Mouse (Mus musculus) bone marrow macrophage, adult 2 months (primary cell): ENCODE results near the gene Cldn8.

Experiments
- CTCF ChIP-seq: IDR thresholded peaks from 2 replicates; pipeline ENCODE4 v1.5.1; 2012; ENCODE audit warnings: low read depth, mild to moderate bottlenecking, low read length, moderate library complexity
- POLR2A ChIP-seq: IDR thresholded peaks from 2 replicates; pipeline ENCODE4 v1.6.1; 2012; ENCODE audit warnings: mild to moderate bottlenecking, low read depth, low read length, borderline replicate concordance

GRCm38 (mm10) chr16:88511348-88511747 is 51.6 kb downstream of the Cldn8 start:
- no peak for TF ChIP-seq CTCF
- no peak for TF ChIP-seq POLR2A
